Mouse (Mus musculus): ENCODE measurements around the gene Mrps18c. TPM values are rescaled to one million over a fixed set of nuclear protein-coding genes. Genes with fewer than 3 reads are reported as not detected.
A peak's percentile ranks its signal among the peaks of the same experiment; 100 is the strongest.

The Mrps18c gene
- total RNA-seq, 2 experiments from 2014 or later = 85.1 to 86.7 TPM

GRCm38 (mm10) chr5:100825975-100826374, 27.5 kb downstream of the Mrps18c start:
- no peak for DNase-seq

- DNase-seq = no peak
Observed at GRCm38 (mm10) chr5:100826531-100826930, 28.1 kb downstream of the Mrps18c start.

DNA sequence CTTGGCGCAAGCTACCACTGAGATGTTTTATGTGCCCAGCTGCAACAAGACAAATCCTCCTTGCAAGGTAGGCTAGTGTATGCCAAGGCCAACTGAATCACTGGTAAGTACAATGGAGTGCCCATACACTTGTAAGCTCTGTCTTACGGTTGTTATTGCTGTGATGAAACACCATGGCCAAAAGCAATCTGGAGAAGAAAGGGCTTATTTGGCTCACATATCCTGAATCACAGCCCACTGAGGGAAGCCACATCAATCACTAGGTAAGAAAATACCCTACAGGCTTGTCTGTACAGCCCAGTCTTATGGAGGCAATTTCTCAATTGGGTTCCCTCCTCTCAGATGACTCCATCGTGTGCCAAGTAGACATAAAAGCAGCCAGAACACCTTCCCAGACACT, 30.3 kb downstream of the Mrps18c start:
- no peak for DNase-seq

DNA sequence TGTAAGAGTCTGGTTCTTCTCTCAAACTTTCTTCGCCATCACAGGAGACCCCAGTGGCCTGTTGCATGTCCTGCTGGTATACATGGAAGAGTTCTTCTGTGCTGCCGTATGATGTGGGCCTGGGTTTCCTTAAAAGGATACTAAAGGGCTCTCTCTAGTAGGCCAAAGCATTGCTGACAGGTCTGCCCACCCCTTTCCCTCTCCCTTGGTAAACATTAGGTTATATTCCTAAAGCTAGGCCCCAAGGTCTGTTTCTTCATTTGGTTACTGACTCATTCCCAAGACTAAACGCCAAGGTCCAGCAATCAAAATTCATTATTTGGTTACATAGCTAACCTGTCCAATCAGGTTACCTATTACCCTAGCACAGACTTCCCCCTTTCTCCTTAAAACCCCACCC, 34.3 kb downstream of the Mrps18c start:
- no peak for DNase-seq

GRCm38 (mm10) chr5:100833841-100834240, 35.4 kb downstream of the Mrps18c start:
- no peak for DNase-seq

DNA sequence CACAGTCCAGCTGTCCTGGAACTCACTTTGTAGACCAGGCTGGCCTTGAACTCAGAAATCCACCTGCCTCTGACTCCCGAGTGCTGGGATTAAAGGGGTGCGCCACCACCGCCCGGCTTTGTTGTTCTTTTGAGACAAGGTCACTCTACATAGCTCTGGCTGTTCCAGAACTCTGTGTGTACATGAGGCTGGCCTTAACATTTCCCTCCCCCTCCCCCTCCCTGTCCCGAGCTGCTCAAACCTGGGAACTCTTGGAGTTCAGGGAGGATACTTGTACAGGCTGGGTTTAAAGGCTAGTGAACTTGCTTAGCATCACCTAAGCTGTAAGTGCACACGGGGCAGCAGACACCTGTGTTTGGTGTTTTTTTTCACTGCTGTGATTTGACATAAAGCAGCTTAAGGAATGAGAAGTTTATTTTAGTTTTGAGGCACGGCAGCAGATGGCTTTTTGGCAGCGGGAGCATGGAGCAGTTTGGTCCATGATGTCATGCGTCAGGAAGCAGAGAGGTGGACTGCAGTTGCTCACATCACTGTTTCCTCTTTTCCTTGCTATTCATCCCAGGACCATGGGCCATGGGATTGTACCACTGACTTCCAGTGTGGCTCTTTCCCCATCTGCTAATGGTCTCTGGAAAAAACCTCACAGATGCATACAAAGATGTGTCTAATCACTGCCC, 37.6 kb downstream of the Mrps18c start:
- no peak for DNase-seq

- DNase-seq = peak; percentile 73 to 89
Observed at GRCm38 (mm10) chr5:100837907-100838306, 39.5 kb downstream of the Mrps18c start.

- no peak for DNase-seq
Observed at GRCm38 (mm10) chr5:100844485-100844884, 46.1 kb downstream of the Mrps18c start.

DNA sequence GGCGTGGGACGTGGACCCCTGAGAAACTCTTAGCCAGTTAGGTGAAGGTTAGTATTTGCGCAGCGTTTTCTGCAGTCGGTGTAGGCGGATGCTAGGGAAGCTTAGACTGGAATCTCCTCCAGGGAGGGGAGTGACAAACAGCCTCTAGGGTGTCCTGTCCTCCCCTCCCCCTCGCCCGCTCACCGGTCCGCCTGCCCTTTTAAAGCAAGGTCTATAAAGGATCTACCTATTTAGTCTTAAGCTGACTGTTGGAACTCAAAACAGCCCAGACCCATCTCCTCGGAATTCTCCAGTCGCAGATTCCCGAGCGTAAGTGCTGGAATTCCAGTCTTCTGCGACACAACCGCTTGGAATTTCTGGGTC, 47.0 kb downstream of the Mrps18c start, which contains the start of gene Gpat3:
Gene Gpat3 (plus strand): TSS at position 229 of the 363 bp plus-strand sequence.
- DNase-seq = peak; percentile 50 to 72

- peak; percentile 88 to 89 for DNase-seq
Observed at GRCm38 (mm10) chr5:100845848-100846598, 47.6 kb downstream of the Mrps18c start.

DNA sequence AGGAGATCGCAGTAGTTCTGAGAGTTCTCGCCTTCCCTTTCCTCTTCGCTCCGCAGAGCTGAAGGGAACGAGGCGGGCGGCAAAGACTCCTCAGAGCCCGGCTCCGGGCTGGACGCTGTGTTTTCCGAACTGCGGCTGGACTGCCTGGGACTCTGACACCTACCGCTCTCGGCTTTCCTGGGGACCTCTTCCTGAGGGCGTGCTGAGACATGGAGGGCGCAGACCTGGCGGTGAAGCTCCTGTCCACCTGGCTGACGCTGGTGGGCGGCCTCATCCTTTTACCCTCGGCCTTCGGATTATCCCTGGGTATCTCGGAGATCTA, 48.1 kb downstream of the Mrps18c start:
- DNase-seq = no peak

GRCm38 (mm10) chr5:100847143-100847542, 48.7 kb downstream of the Mrps18c start:
- no peak for DNase-seq

DNA sequence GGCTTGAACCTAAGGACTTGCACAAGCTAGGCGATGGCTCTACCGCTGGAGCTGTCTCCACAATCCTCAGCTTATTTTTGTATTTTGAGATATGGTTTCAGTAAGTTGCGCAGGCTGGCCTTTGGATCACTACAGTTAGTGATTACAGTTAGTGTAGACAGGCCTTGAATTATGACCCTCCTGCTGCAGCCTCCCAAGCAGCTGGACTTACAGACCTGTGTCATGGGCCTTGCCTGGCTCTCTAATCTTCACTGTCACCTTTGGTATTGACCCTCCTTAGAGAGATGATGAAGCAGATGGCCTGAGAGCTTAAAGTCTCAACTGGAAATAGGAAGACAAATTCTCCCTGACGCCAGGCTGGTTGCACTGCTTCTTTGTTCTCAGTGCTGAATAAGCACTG, 55.5 kb downstream of the Mrps18c start:
- no peak for DNase-seq

Other genes with a start within 250 kb of the Mrps18c start
- 1 to 10 TPM; 1.1 to 4.1 TPM for gene Plac8, start 226.4 kb upstream of the Mrps18c start, total RNA-seq (2021)
- gene Coq2, start 123.5 kb upstream of the Mrps18c start, total RNA-seq (2021) = 100 to 1,000 TPM; 104 to 107 TPM
- gene Hpse, start 78.9 kb upstream of the Mrps18c start, total RNA-seq (2021) = 1 to 10 TPM; 1.0 to 1.8 TPM
- gene Helq, start within 50 bp of the Mrps18c start, total RNA-seq (2021) = 1 to 10 TPM; 2.4 to 4.9 TPM
- gene Abraxas1, start 22.3 kb downstream of the Mrps18c start, total RNA-seq (2021) = 10 to 100 TPM in 1 of 2 experiments, 1 to 10 TPM in 1; 8.8 to 11.0 TPM
- 10 to 100 TPM; 19.8 to 26.1 TPM for gene Gpat3, start 47.1 kb downstream of the Mrps18c start, total RNA-seq (2021)

Data from heart, adult 18-20 months (tissue).